12 mouse cellular contexts compared by ENCODE assay signal in the genomic region with DNA sequence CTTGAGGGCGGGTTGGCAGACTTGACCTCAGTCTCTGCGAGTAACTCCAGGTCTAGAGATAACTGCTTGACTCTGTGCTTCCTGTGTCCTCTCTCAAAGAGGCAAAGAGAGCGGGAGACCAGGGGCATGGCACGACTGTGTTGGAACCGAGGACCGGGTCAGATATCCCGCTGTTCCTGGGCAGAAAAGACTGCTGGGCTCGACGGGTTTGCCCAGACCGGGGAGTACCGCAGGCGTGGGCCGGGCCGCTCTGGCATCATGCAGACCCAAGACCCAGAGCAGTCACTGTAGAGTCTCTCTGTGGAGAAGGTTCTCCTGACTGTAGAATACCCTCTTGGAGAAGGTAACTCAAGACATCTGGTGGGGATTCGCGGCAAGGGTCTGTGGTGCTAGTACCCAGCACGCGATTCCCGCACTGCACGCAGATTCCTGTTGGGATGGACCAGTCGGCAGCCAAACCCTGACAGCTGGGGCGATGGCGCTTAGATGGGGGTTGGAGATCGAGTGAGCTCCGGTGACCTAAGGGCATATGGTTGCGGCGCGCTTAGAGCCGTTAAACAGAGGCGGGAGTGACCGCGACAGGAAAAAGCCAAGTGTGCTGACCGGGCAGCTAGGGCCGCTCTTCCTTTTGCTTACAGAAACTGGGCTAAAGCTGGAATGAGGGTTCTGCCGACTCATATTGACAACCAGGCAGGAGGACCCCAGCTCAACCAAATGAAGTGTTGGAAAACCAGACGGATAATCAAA. TPM values are rescaled to one million over a fixed set of nuclear protein-coding genes. Genes with fewer than 3 reads are reported as not detected.
DNase-seq lines count a peak whose midpoint lies in the region; ATAC-seq and TF ChIP-seq lines count a peak whose summit lies in the region.
"Had no signal": no experiment of that assay in that cellular context is flagged by ENCODE, and none has a peak within 500 bp of the region (broad histone marks: within the 10 kb centered on the region; RNA-seq: fewer than 3 reads in every experiment).

No protein-coding gene starts in this region.

- H3K27ac ChIP-seq in forebrain, embryonic 10.5 days: no peak overlapping the region
- no peak overlapping the region for H3K27ac ChIP-seq in forebrain, embryonic 16.5 days (ENCODE audit: low read length)
- H3K27ac ChIP-seq in lung, embryonic 14.5 days (ENCODE audit: low read depth): no peak overlapping the region
- H3K27ac ChIP-seq in neural tube, embryonic 15.5 days (replicated peaks): no peak overlapping the region

- peak; percentile 64 for DNase-seq in forebrain, embryonic 10.5 days (ENCODE audit: extremely low spot score, low spot score)
- peak; percentile 23 for DNase-seq in lung, embryonic 14.5 days
- DNase-seq in lung, postnatal 10 days: no peak
- DNase-seq in induced T-regulatory cell, adult 2 months (ENCODE audit: low read depth): peak; percentile 4
- DNase-seq in layer of hippocampus, adult 18-20 months (ENCODE audit: low spot score in 2 of 2): no peak
- DNase-seq in adrenal gland, adult 8-10 months: no peak
- DNase-seq: kidney, postnatal 14 days had no signal

- H3K9ac ChIP-seq in forebrain, embryonic 16.5 days (replicated peaks; ENCODE audit: low read depth, low read length): no peak overlapping the region
- H3K9ac ChIP-seq in lung, embryonic 14.5 days: no peak overlapping the region
- no peak overlapping the region for H3K9ac ChIP-seq in neural tube, embryonic 15.5 days (replicated peaks)

- H3K4me2 ChIP-seq in forebrain, embryonic 16.5 days (ENCODE audit: low read length): no peak overlapping the region
- H3K4me2 ChIP-seq in lung, embryonic 14.5 days: 0 out of 2 replicates have a peak overlapping the region, but pooled peaks have one; percentile 12
- H3K4me2 ChIP-seq in neural tube, embryonic 15.5 days: 0 out of 2 replicates have a peak overlapping the region, but pooled peaks have one; percentile 5

- no peaks in the 10 kb centered on the region for H3K36me3 ChIP-seq in forebrain, embryonic 10.5 days (replicated peaks)
- no peaks in the 10 kb centered on the region for H3K36me3 ChIP-seq in forebrain, embryonic 16.5 days (ENCODE audit: control insufficient read depth, insufficient read depth)
- no peaks in the 10 kb centered on the region for H3K36me3 ChIP-seq in lung, embryonic 14.5 days (ENCODE audit: insufficient read depth)
- no peaks in the 10 kb centered on the region for H3K36me3 ChIP-seq in neural tube, embryonic 15.5 days

- ATAC-seq in forebrain, embryonic 16.5 days: no peak
- ATAC-seq in lung, embryonic 14.5 days (ENCODE audit: insufficient read depth): no peak
- ATAC-seq in neural tube, embryonic 15.5 days (ENCODE audit: low FRiP score): no peak; the same call in 1 of the 2 replicates

- H3K4me1 ChIP-seq in forebrain, embryonic 10.5 days: peaks cover 59% of the 10 kb centered on the region
- H3K4me1 ChIP-seq in forebrain, embryonic 16.5 days (replicated peaks; ENCODE audit: control insufficient read depth, insufficient read depth, low read length): peaks cover 21% of the 10 kb centered on the region
- H3K4me1 ChIP-seq in lung, embryonic 14.5 days (ENCODE audit: insufficient read depth): no peaks in the 10 kb centered on the region
- peaks cover 27% of the 10 kb centered on the region for H3K4me1 ChIP-seq in neural tube, embryonic 15.5 days

- under 1% methylated on average over 36 of the region's 36 CpGs for WGBS in forebrain, embryonic 10.5 days
- 1% methylated on average over 36 of the region's 36 CpGs for WGBS in forebrain, embryonic 16.5 days
- WGBS in lung, embryonic 14.5 days: under 1% methylated on average over 36 of the region's 36 CpGs
- under 1% methylated on average over 36 of the region's 36 CpGs for WGBS in neural tube, embryonic 15.5 days

- no peaks in the 10 kb centered on the region for H3K9me3 ChIP-seq in forebrain, embryonic 10.5 days
- H3K9me3 ChIP-seq in forebrain, embryonic 16.5 days (ENCODE audit: control insufficient read depth, low read length): no peaks in the 10 kb centered on the region
- no peaks in the 10 kb centered on the region for H3K9me3 ChIP-seq in lung, embryonic 14.5 days (ENCODE audit: low read depth, low read length)
- H3K9me3 ChIP-seq in neural tube, embryonic 15.5 days (replicated peaks): no peaks in the 10 kb centered on the region

- peaks cover 100% of the 10 kb centered on the region for H3K27me3 ChIP-seq in forebrain, embryonic 10.5 days (ENCODE audit: poor library complexity, severe bottlenecking)
- H3K27me3 ChIP-seq in forebrain, embryonic 16.5 days (replicated peaks; ENCODE audit: control insufficient read depth, insufficient read depth, low read length): peaks cover 76% of the 10 kb centered on the region
- peaks cover 100% of the 10 kb centered on the region for H3K27me3 ChIP-seq in lung, embryonic 14.5 days (ENCODE audit: insufficient read depth, low read length)
- H3K27me3 ChIP-seq in neural tube, embryonic 15.5 days (replicated peaks): peaks cover 88% of the 10 kb centered on the region

- no peak for TF ChIP-seq CTCF in lung, embryonic 14.5 days (IDR thresholded peaks at IDR 0.05; ENCODE audit: low read depth)

- peak overlapping the region; percentile 33 for H3K4me3 ChIP-seq in forebrain, embryonic 10.5 days
- no peak overlapping the region for H3K4me3 ChIP-seq in forebrain, embryonic 16.5 days (replicated peaks; ENCODE audit: low read length)
- H3K4me3 ChIP-seq in lung, embryonic 14.5 days (ENCODE audit: low read depth, low read length): peak overlapping the region; percentile 4; the same call in 1 of the 2 replicates
- H3K4me3 ChIP-seq in neural tube, embryonic 15.5 days (replicated peaks): no peak overlapping the region

RNA-seq across cellular contexts. Expression of a gene that starts 3.7 kb away (rescaled TPM):
- 1.7 and 2.3 TPM in 2 replicates for polyA plus RNA-seq in forebrain, embryonic 10.5 days (2016; fragmentation: Nextera tagmentation; extraction: Ambion mirVana)
- 0.10 TPM in 1 of 2 replicates, not detected in the other for polyA plus RNA-seq in forebrain, embryonic 16.5 days (2015; fragmentation: Nextera tagmentation; extraction: Ambion mirVana)
- polyA plus RNA-seq in lung, embryonic 14.5 days (2014; fragmentation: Nextera tagmentation; extraction: Ambion mirVana): not detected in 2 replicates
- polyA plus RNA-seq in neural tube, embryonic 15.5 days (2015; fragmentation: Nextera tagmentation; extraction: Ambion mirVana): 1.2 and 2.1 TPM in 2 replicates
- not detected for total RNA-seq in layer of hippocampus, adult 18-20 months (2021)
- total RNA-seq in adrenal gland, adult 8-10 months (2022): not detected
- total RNA-seq: adrenal gland, adult 18-20 months; megakaryocyte progenitor cell, adult 5-6 weeks had no signal

RNA-seq across cellular contexts. Expression of a gene that starts 45.5 kb away (rescaled TPM):
- 0.16 TPM in 1 of 2 replicates, not detected in the other for polyA plus RNA-seq in forebrain, embryonic 10.5 days (2016; fragmentation: Nextera tagmentation; extraction: Ambion mirVana)
- 0.15 and 0.47 TPM in 2 replicates for polyA plus RNA-seq in forebrain, embryonic 16.5 days (2015; fragmentation: Nextera tagmentation; extraction: Ambion mirVana)
- not detected in 2 replicates for polyA plus RNA-seq in lung, embryonic 14.5 days (2014; fragmentation: Nextera tagmentation; extraction: Ambion mirVana)
- 1.2 and 1.3 TPM in 2 replicates for polyA plus RNA-seq in neural tube, embryonic 15.5 days (2015; fragmentation: Nextera tagmentation; extraction: Ambion mirVana)
- under 1 TPM in 1 of 2 experiments, not detected in 1; 0.20 TPM for total RNA-seq in layer of hippocampus, adult 18-20 months (2021)
- not detected for total RNA-seq in adrenal gland, adult 8-10 months (2022)
- total RNA-seq: adrenal gland, adult 18-20 months; megakaryocyte progenitor cell, adult 5-6 weeks had no signal
- polyA plus RNA-seq: C2C12 had no signal

RNA-seq across cellular contexts. Expression of a gene that starts 51.8 kb away (rescaled TPM):
- polyA plus RNA-seq in forebrain, embryonic 10.5 days (2016; fragmentation: Nextera tagmentation; extraction: Ambion mirVana): not detected in 2 replicates
- polyA plus RNA-seq in forebrain, embryonic 16.5 days (2015; fragmentation: Nextera tagmentation; extraction: Ambion mirVana): 0.18 TPM in 1 of 2 replicates, not detected in the other
- not detected in 2 replicates for polyA plus RNA-seq in lung, embryonic 14.5 days (2014; fragmentation: Nextera tagmentation; extraction: Ambion mirVana)
- polyA plus RNA-seq in neural tube, embryonic 15.5 days (2015; fragmentation: Nextera tagmentation; extraction: Ambion mirVana): 0.12 and 0.19 TPM in 2 replicates
- under 1 TPM in 1 of 2 experiments, not detected in 1; 0.30 TPM for total RNA-seq in layer of hippocampus, adult 18-20 months (2021)
- not detected for total RNA-seq in adrenal gland, adult 8-10 months (2022)
- total RNA-seq: adrenal gland, adult 18-20 months had no signal
- polyA plus RNA-seq: C2C12 had no signal

Comparison
In these comparisons a context has a peak if more than half of its experiments do, and no peak if none do; other contexts are left out.
1. DNase-seq: peak in forebrain, embryonic 10.5 days (single experiment), lung, embryonic 14.5 days (single experiment) and induced T-regulatory cell, adult 2 months (single experiment); none in lung, postnatal 10 days (single experiment), layer of hippocampus, adult 18-20 months (0 of 2) and adrenal gland, adult 8-10 months (single experiment).
2. H3K4me3 ChIP-seq: peak in forebrain, embryonic 10.5 days (single experiment) and lung, embryonic 14.5 days (single experiment); none in forebrain, embryonic 16.5 days (single experiment) and neural tube, embryonic 15.5 days (single experiment).